Mouse (Mus musculus): ENCODE results near the gene Crmp1.

Gene Crmp1

GRCm38 (mm10) chr5:37296717-37297116 is 55.0 kb downstream of the Crmp1 start:
- DNase-seq (ENCODE audit: low read depth, low spot score) = no peak

- DNase-seq (ENCODE audit: low read depth, low spot score) = no peak
These were observed 56.6 kb downstream of the Crmp1 start for GRCm38 (mm10) chr5:37298370-37298769.

- DNase-seq (ENCODE audit: low read depth, low spot score) = no peak
These were observed 68.3 kb downstream of the Crmp1 start for GRCm38 (mm10) chr5:37310026-37310425.

- DNase-seq (ENCODE audit: low read depth, low spot score) = no peak
These were observed 71.4 kb downstream of the Crmp1 start for GRCm38 (mm10) chr5:37312980-37313722.

GRCm38 (mm10) chr5:37318715-37319114 is 77.0 kb downstream of the Crmp1 start:
- no peak for DNase-seq (ENCODE audit: low read depth, low spot score)

GRCm38 (mm10) chr5:37320174-37320573 is 78.4 kb downstream of the Crmp1 start:
- no peak for DNase-seq (ENCODE audit: low read depth, low spot score)

GRCm38 (mm10) chr5:37320761-37321160 is 79.0 kb downstream of the Crmp1 start:
- no peak for DNase-seq (ENCODE audit: low read depth, low spot score)

GRCm38 (mm10) chr5:37326675-37327074 is 84.9 kb downstream of the Crmp1 start:
- no peak for DNase-seq (ENCODE audit: low read depth, low spot score)

GRCm38 (mm10) chr5:37330449-37331132 is 88.9 kb downstream of the Crmp1 start:
- no peak for DNase-seq (ENCODE audit: low read depth, low spot score)

- DNase-seq (ENCODE audit: low read depth, low spot score) = no peak
These were observed 89.4 kb downstream of the Crmp1 start for GRCm38 (mm10) chr5:37331133-37331505.

- DNase-seq (ENCODE audit: low read depth, low spot score) = no peak
These were observed 90.3 kb downstream of the Crmp1 start for GRCm38 (mm10) chr5:37332066-37332465.

- DNase-seq (ENCODE audit: low read depth, low spot score) = no peak
These were observed 93.3 kb downstream of the Crmp1 start for GRCm38 (mm10) chr5:37335061-37335460.

GRCm38 (mm10) chr5:37336485-37337105 is 94.9 kb downstream of the Crmp1 start, which contains the start of gene Evc:
Gene Evc, minus strand, starts transcription at chr5:37336894.
- DNase-seq (ENCODE audit: low read depth, low spot score) = no peak

- DNase-seq (ENCODE audit: low read depth, low spot score) = no peak
These were observed 96.0 kb downstream of the Crmp1 start for GRCm38 (mm10) chr5:37337696-37338095.

GRCm38 (mm10) chr5:37338288-37338687 is 96.5 kb downstream of the Crmp1 start, which contains the start of gene Evc2:
Gene Evc2, plus strand, starts transcription at chr5:37338499.
- no peak for DNase-seq (ENCODE audit: low read depth, low spot score)
